Mouse (Mus musculus) kidney, adult 2 months (tissue): ENCODE measurements around the gene Sycp2.

Experiments
- CTCF ChIP-seq: fragments of 200-500 bp; conservative IDR thresholded peaks from 2 replicates; pipeline ENCODE4 v1.5.1; 2011; ENCODE audit warnings: low read depth, mild to moderate bottlenecking, control low read depth, low read length, moderate library complexity, mixed read lengths; ENCODE audit not compliant: insufficient read depth, insufficient read length
- POLR2A ChIP-seq: fragments of 200-500 bp; IDR thresholded peaks from one replicate; pipeline ENCODE4 v1.6.1; 2011; ENCODE audit warnings: low read depth, low read length, control low read depth

DNA sequence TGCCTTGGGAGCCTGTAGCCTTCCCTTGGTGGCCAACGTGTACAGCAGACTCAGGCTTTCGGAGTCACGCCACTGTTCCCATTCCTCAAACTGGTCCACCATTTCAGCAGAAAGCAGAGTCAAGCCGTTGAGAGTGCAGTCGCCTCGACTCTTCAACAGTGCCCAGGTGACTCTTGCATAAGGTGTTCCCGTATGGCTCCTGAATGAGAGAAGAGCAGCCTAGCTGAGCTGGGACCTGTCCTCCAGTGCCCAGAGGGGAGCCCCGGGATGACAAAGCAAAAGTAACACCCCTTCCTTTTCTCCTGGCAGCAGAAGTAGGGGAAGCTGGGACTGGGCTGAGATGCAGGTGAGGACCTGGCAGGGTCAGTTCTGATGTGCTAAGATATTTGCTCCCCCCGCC, 20.7 kb upstream of the Sycp2 start:
- TF ChIP-seq POLR2A (no peak), CTCF (no peak)
